Mouse (Mus musculus) embryo, embryonic 10 days (tissue): ENCODE data around the gene Rps7.
A peak's percentile ranks its signal among the peaks of the same experiment; 100 is the strongest.

ENCODE experiments used
- DNase-seq: peaks from one replicate; pipeline ENCODE4 v3.0.0-alpha.2; 2015; ENCODE audit warnings: low spot score

The Rps7 gene

GRCm38 (mm10) chr12:28635535-28636476 is at the start of gene Rps7:
Gene Rps7, minus strand, starts transcription at chr12:28635953.
- DNase-seq = peak; percentile 92

GRCm38 (mm10) chr12:28684674-28685073 is 48.9 kb upstream of the Rps7 start:
- DNase-seq = no peak

GRCm38 (mm10) chr12:28675925-28676209 is 40.1 kb upstream of the Rps7 start:
- DNase-seq = peak; percentile 18

- DNase-seq = peak; percentile 92
These were observed 39.6 kb upstream of the Rps7 start, which contains the start of gene Adi1 for GRCm38 (mm10) chr12:28675121-28675924. Gene Adi1, plus strand, starts transcription at chr12:28675231.

GRCm38 (mm10) chr12:28674038-28674720 is 38.4 kb upstream of the Rps7 start:
- no peak for DNase-seq

GRCm38 (mm10) chr12:28667287-28667686 is 31.5 kb upstream of the Rps7 start:
- DNase-seq = no peak

GRCm38 (mm10) chr12:28666734-28667133 is 31.0 kb upstream of the Rps7 start:
- DNase-seq = no peak

GRCm38 (mm10) chr12:28662628-28663027 is 26.9 kb upstream of the Rps7 start:
- no peak for DNase-seq

GRCm38 (mm10) chr12:28649141-28650110 is 13.7 kb upstream of the Rps7 start, which contains the start of gene Rnaseh1:
Gene Rnaseh1, plus strand, starts transcription at chr12:28649602.
- peak; percentile 95 for DNase-seq

GRCm38 (mm10) chr12:28638778-28639177 is 3.0 kb upstream of the Rps7 start:
- peak; percentile 26 for DNase-seq

- no peak for DNase-seq
These were observed 790 bp upstream of the Rps7 start for GRCm38 (mm10) chr12:28636543-28636942.

GRCm38 (mm10) chr12:28635058-28635534 is 657 bp downstream of the Rps7 start:
- peak; percentile 8 for DNase-seq

- peak; percentile 28 for DNase-seq
These were observed 7.3 kb downstream of the Rps7 start for GRCm38 (mm10) chr12:28628436-28628835.

- DNase-seq = no peak
These were observed 8.7 kb downstream of the Rps7 start for GRCm38 (mm10) chr12:28627092-28627491.

- DNase-seq = no peak
These were observed 10.3 kb downstream of the Rps7 start for GRCm38 (mm10) chr12:28625407-28625806.

- DNase-seq = no peak
These were observed 11.5 kb downstream of the Rps7 start for GRCm38 (mm10) chr12:28624251-28624650.

- no peak for DNase-seq
These were observed 12.6 kb downstream of the Rps7 start, which contains the start of gene Colec11 for GRCm38 (mm10) chr12:28623195-28623594. Gene Colec11, minus strand, starts transcription at chr12:28623377.

- DNase-seq = no peak
These were observed 13.1 kb downstream of the Rps7 start for GRCm38 (mm10) chr12:28622641-28623040.

GRCm38 (mm10) chr12:28622167-28622532 is 13.6 kb downstream of the Rps7 start:
- DNase-seq = no peak

GRCm38 (mm10) chr12:28621451-28622166 is 14.1 kb downstream of the Rps7 start:
- peak; percentile 16 for DNase-seq
